Mouse (Mus musculus): ENCODE data around the gene Kmo.

Gene Kmo

GRCm38 (mm10) chr1:175619814-175620431 is at the start of gene Kmo:
Kmo (plus strand) TSS chr1:175620381.
- DNase-seq, result no peak

DNA sequence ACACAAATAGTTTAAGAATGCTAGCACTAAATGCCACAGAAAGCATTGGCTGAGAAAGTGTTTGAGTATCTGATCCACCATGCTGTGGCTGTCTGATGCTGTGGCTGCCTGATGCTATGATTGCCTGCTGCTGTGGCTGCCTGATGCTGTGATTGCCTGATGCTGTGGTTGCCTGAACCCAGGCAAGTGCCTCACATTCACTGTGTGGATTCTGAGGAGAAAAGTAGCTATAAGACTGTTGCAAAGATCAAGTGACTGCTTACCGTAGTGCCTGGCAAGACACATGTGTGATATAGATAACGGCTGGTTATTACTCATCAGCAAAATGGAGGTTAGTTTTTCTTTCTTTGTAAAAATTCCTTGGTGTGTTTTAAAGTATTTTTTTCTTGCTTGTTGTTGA is 46.1 kb upstream of the Kmo start:
- DNase-seq, result no peak

GRCm38 (mm10) chr1:175578425-175579096 is 41.6 kb upstream of the Kmo start:
- DNase-seq, result no peak

DNA sequence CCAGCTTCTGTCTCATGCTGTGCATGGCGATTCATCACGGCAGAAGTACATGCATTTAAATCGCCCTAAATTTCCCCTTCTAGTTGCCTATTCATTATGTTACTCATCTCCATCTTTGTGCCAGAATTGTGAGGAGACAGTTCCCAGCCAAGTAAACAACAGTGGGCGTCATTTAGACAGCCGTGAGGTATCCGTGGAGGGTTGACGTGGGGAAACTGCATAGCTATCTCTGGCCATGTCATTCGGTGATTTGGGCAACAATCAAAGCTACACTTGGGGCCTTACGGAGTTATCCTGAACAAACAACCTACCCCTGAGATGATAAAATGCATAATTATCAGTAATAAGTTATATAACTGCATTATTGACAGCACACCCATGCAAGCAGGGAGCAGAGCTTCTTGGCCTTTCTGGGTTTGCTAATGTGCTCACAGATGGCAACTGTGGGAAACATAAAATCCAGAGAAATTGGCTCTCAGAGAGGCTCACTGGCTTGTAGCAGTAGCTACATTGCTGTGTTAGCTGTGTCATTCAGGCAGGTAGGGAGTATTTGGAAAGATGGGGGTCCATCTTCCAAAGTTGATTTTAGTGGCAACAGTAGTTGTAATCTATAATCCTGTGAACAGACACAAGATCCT is 40.5 kb upstream of the Kmo start:
- DNase-seq, result no peak

DNA sequence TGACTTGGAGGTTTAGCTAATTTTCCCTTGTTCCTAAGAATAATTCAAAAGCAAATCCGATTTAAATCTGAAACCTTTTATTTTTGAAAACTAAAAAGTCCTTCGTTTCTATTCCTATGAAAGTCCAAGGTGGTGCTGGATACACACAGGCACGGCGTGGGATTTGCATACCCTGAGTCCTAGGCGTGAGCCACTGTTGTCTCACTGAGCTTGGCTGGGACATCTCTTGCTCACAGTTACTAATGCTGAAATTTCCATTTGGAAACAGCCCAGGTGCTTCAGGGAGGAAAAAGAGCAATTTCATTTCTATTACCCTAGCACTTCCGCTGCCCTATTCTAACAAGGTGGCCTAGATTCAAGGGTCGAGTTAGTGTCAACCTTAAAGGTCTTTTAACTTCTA is 39.8 kb upstream of the Kmo start:
- DNase-seq, result no peak

DNA sequence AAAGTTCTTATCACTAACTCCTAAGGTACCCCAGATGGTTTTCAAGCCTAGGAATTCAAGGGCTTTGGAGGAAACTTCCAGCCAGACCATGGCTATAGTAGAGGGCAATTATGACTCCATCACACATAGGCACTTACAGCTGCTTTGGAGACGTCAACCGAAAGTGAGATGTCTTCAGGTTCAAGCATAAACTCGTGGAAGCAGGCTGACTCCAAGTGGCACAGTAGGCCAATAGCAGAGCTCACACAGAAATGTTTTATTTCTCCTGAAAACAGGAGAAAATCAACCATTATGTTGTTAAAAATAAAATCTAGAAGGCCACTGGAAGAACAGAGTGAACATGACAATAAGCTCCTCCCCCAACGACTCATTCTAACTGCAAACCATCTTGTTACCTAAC is 37.4 kb upstream of the Kmo start:
- no peak for DNase-seq

- no peak for DNase-seq
These were observed 34.9 kb upstream of the Kmo start for GRCm38 (mm10) chr1:175585267-175585666.

DNA sequence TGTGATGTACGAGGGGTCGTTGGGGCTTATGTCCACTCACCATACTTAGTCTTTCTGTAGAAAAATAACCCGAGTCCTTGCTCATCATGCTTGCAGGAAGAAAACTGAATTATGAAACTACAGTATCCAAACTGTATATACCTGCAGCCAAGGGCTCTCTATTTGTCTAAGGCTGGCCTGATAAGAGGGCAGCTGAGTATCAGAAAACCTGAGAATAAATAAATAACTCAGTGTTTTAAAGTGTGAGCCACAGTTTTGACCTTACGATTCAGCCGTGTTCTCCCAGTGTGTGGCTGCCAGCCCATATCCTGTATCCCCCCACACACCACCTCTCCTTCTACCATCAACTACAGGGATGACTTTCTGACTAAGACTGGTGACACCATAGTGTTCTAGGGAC is 33.5 kb upstream of the Kmo start:
- no peak for DNase-seq

GRCm38 (mm10) chr1:175592832-175593231 is 27.3 kb upstream of the Kmo start:
- no peak for DNase-seq

GRCm38 (mm10) chr1:175602231-175602630 is 17.9 kb upstream of the Kmo start:
- DNase-seq, result no peak

DNA sequence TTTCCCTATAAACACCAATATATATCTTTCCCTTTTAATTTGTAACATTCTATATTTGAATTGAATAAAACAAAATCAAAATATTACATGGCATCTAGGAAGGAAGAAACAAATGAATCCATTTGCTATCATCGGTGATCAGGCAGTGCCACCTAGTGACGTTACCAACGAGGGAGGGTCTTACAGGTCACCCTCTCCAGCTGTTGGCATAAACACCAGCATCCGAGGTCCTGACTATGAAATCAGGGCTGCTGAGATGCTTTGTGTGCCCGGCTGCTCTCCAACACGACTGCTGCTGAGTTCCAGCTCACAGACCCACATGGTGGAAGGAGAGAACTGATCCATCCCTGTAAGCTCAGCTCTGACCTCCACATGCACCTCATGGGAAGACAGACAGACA is 16.8 kb upstream of the Kmo start:
- no peak for DNase-seq

- DNase-seq, result no peak
These were observed 12.9 kb upstream of the Kmo start for GRCm38 (mm10) chr1:175607308-175607707.

GRCm38 (mm10) chr1:175607838-175608585 is 12.2 kb upstream of the Kmo start:
- no peak for DNase-seq

DNA sequence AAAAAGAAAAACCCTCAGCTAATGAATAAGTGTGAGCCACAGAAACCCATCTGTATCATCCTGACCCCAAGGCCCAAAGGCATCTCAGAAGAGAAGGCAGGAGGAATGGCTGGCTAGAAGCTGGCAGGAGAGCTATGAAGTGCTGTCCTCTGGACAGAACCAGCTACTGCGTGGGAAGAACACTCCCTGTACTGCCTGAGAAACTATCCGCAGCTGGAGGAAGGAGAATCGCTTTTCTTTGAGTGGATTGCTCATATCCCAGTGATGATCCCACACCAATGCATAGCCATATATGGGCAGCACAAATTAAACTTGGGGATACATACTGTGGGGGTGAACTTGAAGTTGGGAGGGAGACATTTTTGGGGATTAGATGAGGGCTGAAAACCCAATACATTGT is 11.5 kb upstream of the Kmo start:
- no peak for DNase-seq

GRCm38 (mm10) chr1:175614992-175615391 is 5.2 kb upstream of the Kmo start:
- DNase-seq, result no peak

GRCm38 (mm10) chr1:175623656-175624055 is 3.5 kb downstream of the Kmo start:
- DNase-seq, result no peak

DNA sequence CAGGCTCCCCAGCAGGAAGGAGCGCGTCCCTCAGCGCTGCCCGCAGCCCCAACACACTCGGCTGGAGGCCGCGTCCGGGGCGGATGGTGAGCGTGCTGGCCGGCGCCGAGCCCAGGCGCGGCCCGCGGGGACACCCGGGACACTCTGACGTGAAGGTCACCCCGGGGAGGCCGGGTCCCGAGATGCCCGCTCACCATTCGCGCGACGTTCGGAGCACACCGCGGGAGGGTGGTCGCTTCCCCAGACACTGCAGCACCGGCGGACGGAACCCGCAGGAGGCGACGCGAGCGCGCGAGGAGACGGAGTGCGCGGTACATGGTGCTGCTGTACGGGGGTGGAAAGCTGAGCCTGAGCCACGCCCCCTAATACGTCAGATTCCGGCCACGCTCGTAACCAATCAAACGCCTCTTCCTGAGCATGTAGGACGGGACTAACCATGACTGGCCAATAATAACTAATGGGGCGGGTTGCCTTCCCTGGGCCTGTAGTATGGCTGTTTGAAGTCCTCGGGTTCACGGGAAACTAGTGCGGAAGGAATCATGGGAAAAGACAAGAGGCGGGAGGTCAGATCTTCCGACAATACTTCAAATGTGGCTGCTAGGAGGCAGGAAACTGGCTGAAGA is 5.2 kb downstream of the Kmo start, which contains the start of gene Fh1:
Gene Fh1, minus strand, starts transcription at position 379 of the 623 bp plus-strand sequence.
- peak; percentile 91 to 92 for DNase-seq

DNA sequence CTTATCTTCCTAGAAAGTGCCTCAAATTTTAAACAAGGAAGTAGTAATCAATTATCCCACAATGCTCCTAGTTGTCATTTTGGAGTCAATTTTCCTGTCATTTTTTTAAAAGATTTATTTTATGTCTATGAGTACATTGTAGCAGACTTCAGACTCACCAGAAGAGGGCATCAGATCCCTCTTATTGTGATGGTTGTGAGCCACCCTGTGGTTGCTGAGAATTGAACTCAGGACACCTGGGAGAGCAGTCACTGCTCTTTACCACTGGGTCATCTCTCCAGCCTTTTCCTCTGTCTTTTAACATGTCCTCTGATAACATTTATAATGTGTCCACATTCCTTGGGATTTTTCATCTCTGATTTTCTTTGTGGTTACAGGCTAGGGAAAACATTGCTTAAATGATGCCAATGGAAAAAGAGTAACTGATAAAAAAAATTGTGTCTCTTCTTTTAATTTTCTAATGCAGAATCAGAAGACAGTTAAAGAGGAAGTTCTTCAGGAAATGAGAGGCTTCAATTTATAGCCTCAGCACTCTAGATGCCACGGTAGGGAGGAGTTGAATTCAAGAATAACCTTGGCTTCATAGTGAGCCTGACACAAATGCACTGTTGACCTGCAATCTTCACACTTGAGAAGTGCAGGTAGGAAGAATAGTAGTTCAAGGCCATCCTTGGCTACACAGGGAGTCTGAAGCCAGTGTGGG is 6.0 kb downstream of the Kmo start:
- DNase-seq, result no peak

DNA sequence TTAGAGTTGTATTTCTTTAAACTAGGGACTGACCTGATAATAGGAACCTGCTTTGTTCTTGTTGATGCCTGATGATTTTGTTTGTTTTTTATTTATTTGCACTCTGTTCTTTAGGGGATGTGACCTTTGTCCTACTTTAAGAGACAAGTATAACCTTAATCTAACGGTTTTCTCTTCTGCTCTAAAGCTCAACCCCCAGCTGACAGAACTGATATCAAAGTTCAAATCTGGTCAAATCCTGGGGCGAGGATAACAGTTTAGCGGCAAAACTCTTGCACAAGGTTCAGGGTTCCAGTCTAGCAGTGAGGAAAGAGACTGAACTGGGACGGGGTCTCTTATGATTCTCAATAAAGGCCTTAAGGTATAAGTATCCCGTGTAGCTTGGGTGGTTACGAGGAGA is 9.1 kb downstream of the Kmo start:
- no peak for DNase-seq

GRCm38 (mm10) chr1:175630345-175630744 is 10.2 kb downstream of the Kmo start:
- DNase-seq, result no peak

GRCm38 (mm10) chr1:175631080-175631479 is 10.9 kb downstream of the Kmo start:
- DNase-seq, result no peak

- DNase-seq, result no peak
These were observed 11.6 kb downstream of the Kmo start for GRCm38 (mm10) chr1:175631721-175632221.

Measured in spleen, adult 18-20 months (tissue).